Mouse (Mus musculus): ENCODE measurements around the gene Rpl27a. TPM values are rescaled to one million over a fixed set of nuclear protein-coding genes. Genes with fewer than 3 reads are reported as not detected.

The Rpl27a gene
- polyA plus RNA-seq, 1 experiment from 2014 or later, result 119 TPM

DNA sequence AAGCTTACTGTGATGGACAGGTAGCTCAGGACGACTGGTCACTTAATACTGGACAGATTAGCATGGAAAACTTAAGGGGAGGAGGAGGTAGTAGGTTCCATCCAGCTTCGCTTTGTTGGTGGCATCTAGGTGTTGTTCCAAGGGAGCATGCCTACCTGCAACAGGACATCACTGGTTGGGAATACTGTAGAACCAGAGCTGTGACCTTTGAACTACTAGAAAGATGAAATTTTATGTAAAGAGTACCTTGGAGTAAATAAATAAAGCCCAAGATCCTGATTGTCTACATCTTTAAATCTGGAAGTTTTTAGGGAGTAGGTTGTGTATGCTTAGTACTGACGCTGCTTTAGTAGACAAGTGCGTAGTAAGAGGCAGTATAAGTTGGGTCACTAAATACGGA lies 3.1 kb downstream of the Rpl27a start:
- H3K9ac ChIP-seq (ENCODE audit: low read length), result no peak overlapping the region
- no peaks in the 10 kb centered on the region for H3K27me3 ChIP-seq (ENCODE audit: control insufficient read depth, insufficient read depth, low read length)
- no peak overlapping the region for H3K27ac ChIP-seq (ENCODE audit: low read depth, low read length)
- no peak overlapping the region for H3K4me3 ChIP-seq (ENCODE audit: low read depth, low read length)
- H3K9me3 ChIP-seq (ENCODE audit: control insufficient read depth, low read length), result no peaks in the 10 kb centered on the region
- ATAC-seq (replicated peaks; ENCODE audit: low FRiP score), result no peak
- no peak for DNase-seq (ENCODE audit: low spot score)
- H3K36me3 ChIP-seq (ENCODE audit: control insufficient read depth, insufficient read depth, low read length), result peaks cover 6% of the 10 kb centered on the region; the same call in 1 of the 2 replicates
- H3K4me1 ChIP-seq (replicated peaks; ENCODE audit: control insufficient read depth, insufficient read depth, low read length), result peaks cover 8% of the 10 kb centered on the region
- no peak overlapping the region for H3K4me2 ChIP-seq (ENCODE audit: low read depth, low read length, severe bottlenecking)
- 82% methylated on average over 5 of the region's 5 CpGs for WGBS

DNA sequence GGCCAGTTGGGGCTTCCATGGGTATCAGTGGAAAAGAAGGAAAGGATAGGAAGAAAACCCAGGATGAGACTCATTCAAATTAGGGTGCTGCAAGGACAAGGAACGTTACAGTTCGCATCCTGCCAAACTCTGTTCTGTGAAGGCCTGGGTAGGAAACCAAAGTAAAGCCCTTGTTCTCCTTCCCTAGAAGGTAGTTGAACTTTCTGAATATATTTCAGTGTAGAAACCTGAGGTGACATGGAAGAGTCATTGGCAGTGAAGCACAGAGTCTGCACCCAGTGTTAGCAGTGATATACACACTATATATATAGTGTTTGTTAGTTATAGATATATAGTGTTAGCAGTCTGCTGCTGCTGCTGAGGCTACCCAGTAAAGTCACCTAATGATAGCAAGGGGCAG lies 4.4 kb downstream of the Rpl27a start:
- no peaks in the 10 kb centered on the region for H3K27me3 ChIP-seq (ENCODE audit: control insufficient read depth, insufficient read depth, low read length)
- H3K27ac ChIP-seq (ENCODE audit: low read depth, low read length), result no peak overlapping the region
- DNase-seq (ENCODE audit: low spot score) (no peak), ATAC-seq (replicated peaks; ENCODE audit: low FRiP score) (no peak)
- no peak overlapping the region for H3K4me2 ChIP-seq (ENCODE audit: low read depth, low read length, severe bottlenecking)
- no peak overlapping the region for H3K9ac ChIP-seq (ENCODE audit: low read length)
- H3K4me3 ChIP-seq (ENCODE audit: low read depth, low read length), result no peak overlapping the region
- no peaks in the 10 kb centered on the region for H3K9me3 ChIP-seq (ENCODE audit: control insufficient read depth, low read length)
- peaks cover 6% of the 10 kb centered on the region; the same call in 1 of the 2 replicates for H3K36me3 ChIP-seq (ENCODE audit: control insufficient read depth, insufficient read depth, low read length)
- 69% methylated on average over 2 of the region's 2 CpGs for WGBS
- H3K4me1 ChIP-seq (replicated peaks; ENCODE audit: control insufficient read depth, insufficient read depth, low read length), result peaks cover 4% of the 10 kb centered on the region; the same call in 1 of the 2 replicates

DNA sequence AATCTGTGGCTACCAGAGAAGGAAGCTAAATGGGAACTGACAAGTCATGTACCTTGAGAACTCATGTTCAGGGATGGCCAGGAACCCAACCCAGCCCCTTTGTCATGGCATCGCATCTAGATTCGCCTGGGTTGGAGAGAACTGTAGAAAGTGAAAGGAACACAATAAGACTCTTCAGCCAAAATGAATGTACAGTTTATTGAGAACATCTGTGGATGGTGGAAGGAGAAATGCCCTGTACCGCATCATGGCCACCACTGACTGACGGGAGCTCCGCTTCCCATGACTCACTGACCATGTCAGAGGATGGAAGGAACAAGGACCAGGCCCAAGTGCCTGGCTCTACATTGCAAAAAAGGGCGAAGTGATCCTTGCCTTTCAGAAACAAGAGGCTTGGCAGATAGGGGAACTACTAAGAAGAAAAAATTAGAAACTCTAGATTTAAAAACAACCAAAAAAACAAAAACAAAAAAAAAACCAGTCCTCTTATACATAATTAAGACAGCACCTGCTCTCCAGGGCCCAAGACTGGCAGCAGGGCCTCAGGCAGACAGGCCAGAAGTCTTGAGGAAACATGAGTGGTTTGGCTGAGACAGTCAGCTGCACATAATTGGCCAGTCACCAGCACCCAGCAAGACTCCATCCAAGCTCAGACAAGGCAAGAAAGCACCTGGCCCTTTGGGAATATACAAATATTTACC lies 4.9 kb downstream of the Rpl27a start:
- WGBS, result 68% methylated on average over 6 of the region's 6 CpGs

DNA sequence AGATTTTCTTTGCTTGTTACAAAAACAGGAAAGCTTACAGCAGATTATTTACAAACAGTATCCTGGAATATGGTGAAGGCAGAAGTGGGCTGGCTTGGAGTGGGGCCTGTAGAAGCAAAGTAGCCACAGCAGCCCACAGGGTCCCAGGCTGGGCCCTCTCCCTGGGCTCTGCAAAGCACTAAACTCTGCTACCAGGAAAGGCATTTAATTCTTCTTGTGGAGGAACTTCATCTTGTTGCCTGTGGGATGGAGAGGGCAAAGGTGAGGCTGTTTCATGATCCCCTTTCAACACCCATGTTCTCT lies 5.4 kb downstream of the Rpl27a start:
- Histone ChIP-seq H3K27me3 (ENCODE audit: control insufficient read depth, insufficient read depth, low read length) (no peaks in the 10 kb centered on the region), H3K4me3 (ENCODE audit: low read depth, low read length) (no peak overlapping the region), H3K9me3 (ENCODE audit: control insufficient read depth, low read length) (no peaks in the 10 kb centered on the region), H3K4me2 (ENCODE audit: low read depth, low read length, severe bottlenecking) (no peak overlapping the region), H3K9ac (ENCODE audit: low read length) (no peak overlapping the region), H3K4me1 (replicated peaks; ENCODE audit: control insufficient read depth, insufficient read depth, low read length) (peaks cover 4% of the 10 kb centered on the region; the same call in 1 of the 2 replicates), H3K27ac (ENCODE audit: low read depth, low read length) (0 out of 2 replicates have a peak overlapping the region, but pooled peaks have one; percentile 18), H3K36me3 (ENCODE audit: control insufficient read depth, insufficient read depth, low read length) (peaks cover 6% of the 10 kb centered on the region; the same call in 1 of the 2 replicates)
- DNase-seq (ENCODE audit: low spot score) (no peak), ATAC-seq (replicated peaks; ENCODE audit: low FRiP score) (no peak)

More for the DNA sequence above, 4.9 kb downstream of the Rpl27a start:
- Histone ChIP-seq H3K9ac (ENCODE audit: low read length) (no peak overlapping the region), H3K36me3 (ENCODE audit: control insufficient read depth, insufficient read depth, low read length) (peaks cover 6% of the 10 kb centered on the region; the same call in 1 of the 2 replicates), H3K4me3 (ENCODE audit: low read depth, low read length) (no peak overlapping the region), H3K9me3 (ENCODE audit: control insufficient read depth, low read length) (no peaks in the 10 kb centered on the region), H3K4me1 (replicated peaks; ENCODE audit: control insufficient read depth, insufficient read depth, low read length) (peaks cover 4% of the 10 kb centered on the region; the same call in 1 of the 2 replicates), H3K4me2 (ENCODE audit: low read depth, low read length, severe bottlenecking) (no peak overlapping the region), H3K27ac (ENCODE audit: low read depth, low read length) (peak overlapping the region; percentile 18; the same call in 1 of the 2 replicates), H3K27me3 (ENCODE audit: control insufficient read depth, insufficient read depth, low read length) (no peaks in the 10 kb centered on the region)
- ATAC-seq (replicated peaks; ENCODE audit: low FRiP score), result no peak
- DNase-seq (ENCODE audit: low spot score), result no peak

DNA sequence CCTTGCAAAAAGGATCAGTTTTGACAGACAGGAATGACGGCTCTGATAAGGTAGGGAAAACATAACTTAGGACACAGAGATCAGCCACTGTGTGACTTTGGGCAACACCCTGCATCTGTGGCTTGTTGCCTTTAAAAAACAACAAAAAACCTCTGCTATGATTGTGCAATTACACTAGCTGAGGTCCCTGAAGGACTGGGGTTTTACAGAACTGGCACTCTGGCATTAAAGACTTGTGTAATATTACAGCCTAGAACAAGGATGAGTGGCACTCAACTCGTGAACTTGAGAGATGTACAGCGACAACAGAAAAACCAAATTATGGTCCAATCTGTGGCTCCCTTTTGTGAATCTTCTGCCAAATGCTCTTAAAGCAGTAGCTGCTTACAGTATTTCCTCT lies 5.8 kb downstream of the Rpl27a start:
- Histone ChIP-seq H3K36me3 (ENCODE audit: control insufficient read depth, insufficient read depth, low read length) (peaks cover 6% of the 10 kb centered on the region; the same call in 1 of the 2 replicates), H3K9me3 (ENCODE audit: control insufficient read depth, low read length) (no peaks in the 10 kb centered on the region), H3K9ac (ENCODE audit: low read length) (no peak overlapping the region), H3K4me1 (replicated peaks; ENCODE audit: control insufficient read depth, insufficient read depth, low read length) (peaks cover 4% of the 10 kb centered on the region; the same call in 1 of the 2 replicates), H3K4me3 (ENCODE audit: low read depth, low read length) (no peak overlapping the region), H3K4me2 (ENCODE audit: low read depth, low read length, severe bottlenecking) (no peak overlapping the region), H3K27me3 (ENCODE audit: control insufficient read depth, insufficient read depth, low read length) (no peaks in the 10 kb centered on the region), H3K27ac (ENCODE audit: low read depth, low read length) (no peak overlapping the region)
- DNase-seq (ENCODE audit: low spot score) (no peak), ATAC-seq (replicated peaks; ENCODE audit: low FRiP score) (no peak)
- 85% methylated on average over 3 of the region's 3 CpGs for WGBS

DNA sequence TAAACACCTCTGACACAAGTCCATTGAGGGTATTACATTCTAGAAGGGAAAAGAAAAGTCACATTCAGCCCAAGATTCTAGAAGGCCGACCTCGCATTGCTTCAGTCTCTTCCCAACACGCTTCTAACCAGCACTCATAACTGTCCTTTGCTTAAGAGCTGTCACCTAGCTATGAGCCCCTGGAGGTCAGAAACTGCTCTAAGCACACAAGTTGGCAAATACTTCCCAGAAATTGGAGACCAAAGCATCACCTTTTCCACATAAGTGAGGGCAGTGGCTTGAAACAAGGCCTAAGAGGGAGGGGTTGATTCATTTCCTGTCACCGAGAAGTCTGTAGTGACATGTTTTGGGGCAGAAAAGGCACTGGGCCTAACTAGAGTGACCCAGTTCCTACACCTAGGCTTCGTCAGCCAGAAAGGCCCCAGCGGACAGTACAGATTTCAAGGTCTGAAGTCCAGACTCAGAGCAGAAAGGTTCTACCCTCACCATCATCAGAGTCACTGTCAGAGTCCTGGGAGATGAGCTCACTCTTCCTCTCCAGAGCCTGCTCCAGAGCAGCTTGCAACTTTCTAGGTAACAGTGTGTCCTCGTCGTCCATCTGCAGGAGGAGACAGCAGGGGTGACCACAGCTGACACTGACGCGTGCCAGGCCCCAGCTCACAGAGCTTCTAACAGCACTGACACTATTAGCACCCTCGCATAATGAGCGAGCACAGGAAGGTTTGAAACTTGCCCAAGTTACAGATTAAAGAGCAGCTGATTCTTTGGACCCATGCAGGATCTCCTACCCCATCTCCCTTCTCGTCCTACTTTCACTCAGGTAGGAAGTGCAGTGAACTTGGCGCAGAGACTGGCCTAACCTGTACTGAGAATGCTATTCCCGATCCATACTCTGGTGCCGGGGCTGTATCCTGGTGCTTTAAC lies 7.1 kb downstream of the Rpl27a start:
- peaks cover 6% of the 10 kb centered on the region; the same call in 1 of the 2 replicates for H3K36me3 ChIP-seq (ENCODE audit: control insufficient read depth, insufficient read depth, low read length)
- no peak overlapping the region for H3K27ac ChIP-seq (ENCODE audit: low read depth, low read length)
- H3K4me3 ChIP-seq (ENCODE audit: low read depth, low read length), result no peak overlapping the region
- WGBS, result 84% methylated on average over 16 of the region's 16 CpGs
- DNase-seq (ENCODE audit: low spot score) (no peak), ATAC-seq (replicated peaks; ENCODE audit: low FRiP score) (no peak)
- no peak overlapping the region for H3K4me2 ChIP-seq (ENCODE audit: low read depth, low read length, severe bottlenecking)
- H3K4me1 ChIP-seq (replicated peaks; ENCODE audit: control insufficient read depth, insufficient read depth, low read length), result no peaks in the 10 kb centered on the region
- no peaks in the 10 kb centered on the region for H3K9me3 ChIP-seq (ENCODE audit: control insufficient read depth, low read length)
- H3K9ac ChIP-seq (ENCODE audit: low read length), result no peak overlapping the region
- H3K27me3 ChIP-seq (ENCODE audit: control insufficient read depth, insufficient read depth, low read length), result no peaks in the 10 kb centered on the region

DNA sequence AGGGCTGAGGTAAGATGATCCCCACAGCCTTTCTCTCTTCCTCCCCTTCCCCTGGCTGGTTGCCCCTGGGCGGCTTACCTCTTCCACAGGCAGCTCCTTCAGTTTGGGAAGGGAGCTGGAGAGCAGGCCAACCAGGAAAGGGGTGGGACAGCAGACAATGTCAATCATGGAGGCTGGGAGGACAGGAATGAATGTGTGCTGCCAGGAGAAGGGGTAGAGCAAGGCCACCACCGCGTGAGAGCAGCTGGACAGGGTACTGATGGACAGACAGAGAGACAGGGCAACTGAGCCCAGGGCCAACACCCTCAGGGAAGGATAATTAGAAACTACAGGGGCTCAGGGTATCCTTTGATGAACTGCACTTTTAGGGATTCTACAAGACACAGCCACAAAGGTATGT lies 8.6 kb downstream of the Rpl27a start:
- Histone ChIP-seq H3K9me3 (ENCODE audit: control insufficient read depth, low read length) (no peaks in the 10 kb centered on the region), H3K9ac (ENCODE audit: low read length) (no peak overlapping the region), H3K4me3 (ENCODE audit: low read depth, low read length) (no peak overlapping the region), H3K4me1 (replicated peaks; ENCODE audit: control insufficient read depth, insufficient read depth, low read length) (no peaks in the 10 kb centered on the region), H3K36me3 (ENCODE audit: control insufficient read depth, insufficient read depth, low read length) (peaks cover 3% of the 10 kb centered on the region; the same call in 1 of the 2 replicates), H3K27me3 (ENCODE audit: control insufficient read depth, insufficient read depth, low read length) (no peaks in the 10 kb centered on the region), H3K4me2 (ENCODE audit: low read depth, low read length, severe bottlenecking) (no peak overlapping the region), H3K27ac (ENCODE audit: low read depth, low read length) (no peak overlapping the region)
- ATAC-seq (replicated peaks; ENCODE audit: low FRiP score), result no peak
- DNase-seq (ENCODE audit: low spot score), result no peak
- WGBS, result 88% methylated on average over 3 of the region's 3 CpGs

DNA sequence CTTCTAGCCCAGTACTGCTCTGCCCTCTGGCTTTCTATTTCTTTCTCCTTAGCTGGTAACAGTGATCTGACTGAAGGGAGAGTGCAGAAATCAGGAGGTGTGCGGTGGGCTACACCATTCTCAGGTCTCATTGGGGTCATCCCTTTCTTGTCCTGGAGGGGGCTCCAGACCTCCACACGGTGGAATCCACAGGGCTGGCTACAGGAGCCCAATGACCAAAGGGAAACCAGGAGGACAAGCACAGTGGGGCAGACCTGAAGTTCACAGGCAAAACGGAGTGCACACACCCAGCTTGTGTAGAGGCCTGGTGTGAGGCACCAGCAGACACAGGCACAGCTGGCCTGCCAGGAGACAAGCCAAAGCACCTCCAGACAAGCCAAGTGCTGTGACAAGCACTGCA lies 9.4 kb downstream of the Rpl27a start:
- peak; percentile 76 for DNase-seq (ENCODE audit: low spot score)
- H3K4me3 ChIP-seq (ENCODE audit: low read depth, low read length), result no peak overlapping the region
- WGBS, result 20% methylated on average over 3 of the region's 3 CpGs
- H3K4me1 ChIP-seq (replicated peaks; ENCODE audit: control insufficient read depth, insufficient read depth, low read length), result no peaks in the 10 kb centered on the region
- no peaks in the 10 kb centered on the region for H3K9me3 ChIP-seq (ENCODE audit: control insufficient read depth, low read length)
- peak; percentile 81 for ATAC-seq (replicated peaks; ENCODE audit: low FRiP score)
- no peak overlapping the region for H3K4me2 ChIP-seq (ENCODE audit: low read depth, low read length, severe bottlenecking)
- peaks cover 1% of the 10 kb centered on the region; the same call in 1 of the 2 replicates for H3K36me3 ChIP-seq (ENCODE audit: control insufficient read depth, insufficient read depth, low read length)
- H3K9ac ChIP-seq (ENCODE audit: low read length), result no peak overlapping the region
- no peaks in the 10 kb centered on the region for H3K27me3 ChIP-seq (ENCODE audit: control insufficient read depth, insufficient read depth, low read length)
- no peak overlapping the region for H3K27ac ChIP-seq (ENCODE audit: low read depth, low read length)
